Mouse (Mus musculus): ENCODE data around the gene Hist1h2br.
"Not testable (repeated sequence)": the region's sequence is repeated elsewhere in the genome, so short reads cannot be mapped to it uniquely, and the experiment has no call there.

Hist1h2br gene

GRCm38 (mm10) chr13:21846356-21846755 lies 12.8 kb downstream of the Hist1h2br start:
- not testable (repeated sequence) for DNase-seq (ENCODE audit: low spot score)

GRCm38 (mm10) chr13:21847883-21848282 lies 14.3 kb downstream of the Hist1h2br start:
- DNase-seq (ENCODE audit: low spot score) = no peak

GRCm38 (mm10) chr13:21850696-21851095 lies 17.2 kb downstream of the Hist1h2br start:
- DNase-seq (ENCODE audit: low spot score) = not testable (repeated sequence)

- no peak for DNase-seq (ENCODE audit: low spot score)
Measured at GRCm38 (mm10) chr13:21852215-21852945, 18.8 kb downstream of the Hist1h2br start.

GRCm38 (mm10) chr13:21855146-21855545 lies 21.6 kb downstream of the Hist1h2br start:
- DNase-seq (ENCODE audit: low spot score) = peak; percentile 18

- no peak for DNase-seq (ENCODE audit: low spot score)
Measured at GRCm38 (mm10) chr13:21855698-21856162, 22.2 kb downstream of the Hist1h2br start.

GRCm38 (mm10) chr13:21861608-21862007 lies 28.1 kb downstream of the Hist1h2br start:
- DNase-seq (ENCODE audit: low spot score) = no peak

GRCm38 (mm10) chr13:21865503-21865902 lies 32.0 kb downstream of the Hist1h2br start:
- DNase-seq (ENCODE audit: low spot score) = not testable (repeated sequence)

- DNase-seq (ENCODE audit: low spot score) = no peak
Measured at GRCm38 (mm10) chr13:21880735-21881134, 47.2 kb downstream of the Hist1h2br start.

GRCm38 (mm10) chr13:21881878-21882669 lies 48.5 kb downstream of the Hist1h2br start:
- DNase-seq (ENCODE audit: low spot score) = no peak

GRCm38 (mm10) chr13:21882760-21883405 lies 49.3 kb downstream of the Hist1h2br start:
- DNase-seq (ENCODE audit: low spot score) = no peak

- no peak for DNase-seq (ENCODE audit: low spot score)
Measured at GRCm38 (mm10) chr13:21883407-21883806, 49.9 kb downstream of the Hist1h2br start.

- no peak for DNase-seq (ENCODE audit: low spot score)
Measured at GRCm38 (mm10) chr13:21884586-21884985, 51.0 kb downstream of the Hist1h2br start.
